Comparison of ENCODE assay signal across 8 mouse cellular contexts in genomic region chr2:145859932-145860801, GRCm38 (mm10). TPM values are rescaled to one million over a fixed set of nuclear protein-coding genes. Genes with fewer than 3 reads are reported as not detected.
DNase-seq lines count a peak whose midpoint lies in the region; ATAC-seq and TF ChIP-seq lines count a peak whose summit lies in the region.

No protein-coding gene starts in this region.

- H3K36me3 ChIP-seq in neural tube, embryonic 15.5 days: no peaks in the 10 kb centered on the region
- no peaks in the 10 kb centered on the region for H3K36me3 ChIP-seq in thymus, adult 2 months (ENCODE audit: control insufficient read depth, insufficient read depth, low read length)

- no peak for TF ChIP-seq POLR2A in thymus, adult 2 months (IDR thresholded peaks at IDR 0.05; ENCODE audit: control insufficient read depth, extremely low read depth, insufficient read depth, low read length, poor library complexity)

- ATAC-seq in neural tube, embryonic 15.5 days (ENCODE audit: low FRiP score): peak; percentile 87

- peaks cover 39% of the 10 kb centered on the region for H3K4me1 ChIP-seq in neural tube, embryonic 15.5 days
- no peaks in the 10 kb centered on the region; the same call in 1 of the 2 replicates for H3K4me1 ChIP-seq in thymus, adult 2 months (replicated peaks; ENCODE audit: control insufficient read depth, insufficient read depth, low read length)

- DNase-seq in ES-CJ7 (ENCODE audit: low read depth, low spot score): peak; percentile 35
- DNase-seq in cerebellum, adult 8-10 months: peak; percentile 79
- DNase-seq in forelimb bud, embryonic 11.5 days (ENCODE audit: low read depth, low spot score): peak; percentile 71
- peak; percentile 84 to 90 for DNase-seq in heart, postnatal 36 days
- peak; percentile 88 to 91 for DNase-seq in layer of hippocampus, adult 8-10 months (ENCODE audit: low spot score in 2 of 2)
- peak; percentile 89 to 91 for DNase-seq in lung, adult 18-20 months
- DNase-seq in thymus, adult 2 months: peak; percentile 46

- peak overlapping the region; percentile 58 for H3K4me2 ChIP-seq in neural tube, embryonic 15.5 days

- WGBS in neural tube, embryonic 15.5 days: 10% methylated on average over 40 of the region's 40 CpGs
- 71% methylated on average over 40 of the region's 40 CpGs for WGBS in thymus, adult 2 months

- intact Hi-C loops in heart, postnatal 36 days (cut with DNase I): loop anchor here (2.0 to 5.0 kb wide), 4 partner anchors 21 to 63 kb away; partner anchors contain the start of gene Naa20

- H3K9ac ChIP-seq in neural tube, embryonic 15.5 days (replicated peaks): peak overlapping the region; percentile 40

- no peaks in the 10 kb centered on the region for H3K9me3 ChIP-seq in neural tube, embryonic 15.5 days (replicated peaks)

- H3K27ac ChIP-seq in neural tube, embryonic 15.5 days (replicated peaks): peak overlapping the region; percentile 83
- H3K27ac ChIP-seq in thymus, adult 2 months (ENCODE audit: control insufficient read depth, insufficient read depth, low read length): peak overlapping the region; percentile 10; the same call in 1 of the 2 replicates

- H3K4me3 ChIP-seq in neural tube, embryonic 15.5 days (replicated peaks): peak overlapping the region; percentile 38
- peak overlapping the region; percentile 23; the same call in 1 of the 2 replicates for H3K4me3 ChIP-seq in thymus, adult 2 months (ENCODE audit: control insufficient read depth, insufficient read depth, low read length)

- H3K27me3 ChIP-seq in neural tube, embryonic 15.5 days (replicated peaks): no peaks in the 10 kb centered on the region
- H3K27me3 ChIP-seq in thymus, adult 2 months (ENCODE audit: control insufficient read depth, insufficient read depth, low read length): no peaks in the 10 kb centered on the region

- TF ChIP-seq CTCF in thymus, adult 2 months (IDR thresholded peaks at IDR 0.05; ENCODE audit: borderline replicate concordance, control insufficient read depth, extremely low read depth, insufficient read depth, low read length, poor library complexity): 0 out of 2 replicates have a peak, but pooled peaks have one; percentile 9

RNA-seq across cellular contexts. Expression of gene Naa20, which starts 41.7 kb away (rescaled TPM):
- total RNA-seq in heart, postnatal 36 days (2021): 10 to 100 TPM; 89.1 to 93.7 TPM
- total RNA-seq in layer of hippocampus, adult 8-10 months (2022): 10 to 100 TPM; 67.6 to 70.7 (median 69.0) TPM
- 130 and 140 TPM in 2 replicates for polyA plus RNA-seq in neural tube, embryonic 15.5 days (2015; fragmentation: Nextera tagmentation; extraction: Ambion mirVana)
- polyA plus RNA-seq in thymus, adult 2 months (2012; rRNA removed): 28.5 and 30.1 TPM in 2 replicates

Comparison
In these comparisons a context has a peak if more than half of its experiments do, and no peak if none do; other contexts are left out.
1. Peak in every context shown above with its lines: DNase-seq, ATAC-seq, H3K4me3 ChIP-seq and H3K27ac ChIP-seq.
2. DNase-seq: peak in every context shown above with its lines; median percentile 90 in lung, adult 18-20 months; 90 in layer of hippocampus, adult 8-10 months; 87 in heart, postnatal 36 days; 79 in cerebellum, adult 8-10 months; 71 in forelimb bud, embryonic 11.5 days; 46 in thymus, adult 2 months; 35 in ES-CJ7.